Mouse (Mus musculus) erythroblast, embryonic 14.5 days (primary cell): ENCODE data around the gene Fhad1.

Source experiments
- GATA1 ChIP-seq: IDR thresholded peaks from 2 replicates; pipeline ENCODE4 v1.6.1; 2012; ENCODE audit warnings: low read length, inconsistent platforms, mixed read lengths
- TAL1 ChIP-seq: IDR thresholded peaks from 3 replicates; pipeline ENCODE4 v1.6.1; 2012; ENCODE audit warnings: low read length, inconsistent platforms, mixed read lengths

DNA sequence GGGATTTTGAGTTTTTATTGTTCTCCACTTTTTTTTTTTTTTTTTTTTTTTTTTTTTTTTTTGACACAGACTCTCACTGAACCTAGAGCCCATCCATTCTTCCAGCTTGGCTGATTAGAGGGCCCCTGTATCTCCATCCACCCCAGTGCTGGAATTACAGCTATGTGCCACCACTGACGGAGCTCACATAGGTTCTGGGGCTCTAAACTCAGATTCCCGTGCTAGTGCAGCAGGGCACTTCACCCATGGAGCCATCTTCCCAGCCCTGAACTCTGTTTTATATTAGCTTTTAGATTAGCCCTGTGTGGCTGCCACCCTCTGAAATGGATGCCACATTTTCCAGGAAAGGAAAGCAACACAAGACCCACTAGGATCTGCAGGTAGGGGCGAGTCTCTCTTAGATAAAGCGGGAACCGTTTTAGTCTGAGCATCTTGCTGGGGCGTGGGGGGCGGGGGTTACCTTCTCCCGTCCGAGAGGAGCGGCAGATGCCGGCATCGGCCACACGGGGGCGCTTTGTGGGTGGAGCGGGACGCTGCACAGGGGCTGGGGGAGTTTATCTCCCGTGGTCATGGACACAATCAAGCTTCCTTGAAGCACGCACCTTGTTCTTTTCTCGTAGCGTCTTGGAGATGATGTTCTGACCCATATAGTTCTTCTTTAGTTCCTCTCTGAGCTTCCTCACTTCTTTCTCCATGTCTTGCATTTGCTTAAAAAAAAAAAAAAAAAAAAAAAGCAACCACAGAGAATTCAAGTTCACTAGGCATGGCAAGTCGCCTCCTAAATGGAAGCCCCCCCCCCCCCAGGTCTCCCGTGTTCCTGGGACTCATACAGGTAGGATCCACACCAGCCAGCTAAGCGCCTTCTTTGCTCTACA lies 51.8 kb downstream of the Fhad1 start:
- TF ChIP-seq TAL1 (no peak), GATA1 (no peak)
